Mouse (Mus musculus): Measurements from ENCODE around the gene Gtf2a1. TPM values are rescaled to one million over a fixed set of nuclear protein-coding genes. Genes with fewer than 3 reads are reported as not detected.

The Gtf2a1 gene
- polyA plus RNA-seq, 1 experiment from 2014 or later: 37.6 TPM

DNA sequence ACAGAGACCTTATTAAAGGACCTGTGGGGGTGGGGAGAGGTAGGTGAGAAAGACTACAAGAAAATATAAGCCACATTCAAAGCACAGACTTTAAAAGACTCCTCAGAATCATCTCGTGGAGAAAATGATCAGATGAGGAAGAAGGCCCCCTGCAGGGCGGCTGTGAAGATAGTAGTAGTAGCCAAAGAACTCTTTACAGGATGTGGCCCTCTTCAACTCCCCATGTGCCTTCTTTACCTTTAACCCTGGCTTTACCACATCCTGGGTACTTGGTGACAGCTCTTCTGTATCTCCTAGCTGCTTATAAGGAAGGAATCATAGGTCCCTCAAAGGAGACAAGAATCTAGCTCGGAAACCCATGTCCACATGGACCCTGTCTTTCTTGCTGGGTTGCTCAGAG, 66.7 kb downstream of the Gtf2a1 start:
- no peak for ATAC-seq (ENCODE audit: insufficient number of reproducible peaks, insufficient read depth, low FRiP score, low read depth)
- H3K9ac ChIP-seq (replicated peaks; ENCODE audit: low read depth, low read length): no peak overlapping the region
- H3K36me3 ChIP-seq (ENCODE audit: control insufficient read depth, insufficient read depth, low read length): no peaks in the 10 kb centered on the region
- H3K27me3 ChIP-seq (ENCODE audit: control insufficient read depth, insufficient read depth, low read length): no peaks in the 10 kb centered on the region
- H3K27ac ChIP-seq (ENCODE audit: low read length): no peak overlapping the region
- no peak overlapping the region for H3K4me2 ChIP-seq (replicated peaks; ENCODE audit: low read depth, low read length)
- H3K9me3 ChIP-seq (ENCODE audit: control insufficient read depth, low read depth, low read length): no peaks in the 10 kb centered on the region
- WGBS: 61% methylated on average over 3 of the region's 3 CpGs
- no peak overlapping the region for H3K4me3 ChIP-seq (ENCODE audit: low read depth, low read length)
- no peaks in the 10 kb centered on the region for H3K4me1 ChIP-seq (ENCODE audit: control insufficient read depth, insufficient read depth, low read length)

DNA sequence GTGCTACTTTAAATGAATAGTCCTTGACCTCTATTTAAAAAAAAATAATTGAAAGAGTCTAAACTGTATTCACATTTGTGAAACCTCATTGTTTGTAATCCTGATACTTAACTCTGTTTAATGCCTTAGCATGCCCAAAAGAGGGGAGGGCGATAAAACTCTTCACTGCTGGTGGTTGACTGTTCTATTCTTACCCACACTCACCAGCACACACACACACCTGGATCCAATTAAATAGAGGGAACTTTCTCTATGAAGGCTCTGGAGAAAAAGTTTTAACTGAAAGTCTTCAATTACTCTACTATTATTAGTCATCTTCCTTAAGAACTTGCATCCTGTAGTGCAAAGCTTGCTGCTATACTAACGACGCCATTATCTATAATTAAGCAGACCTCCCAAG, 72.5 kb downstream of the Gtf2a1 start:
- H3K9me3 ChIP-seq (ENCODE audit: control insufficient read depth, low read depth, low read length): no peaks in the 10 kb centered on the region
- ATAC-seq (ENCODE audit: insufficient number of reproducible peaks, insufficient read depth, low FRiP score, low read depth): no peak
- 64% methylated on average over 3 of the region's 3 CpGs for WGBS
- H3K4me2 ChIP-seq (replicated peaks; ENCODE audit: low read depth, low read length): no peak overlapping the region
- H3K4me1 ChIP-seq (ENCODE audit: control insufficient read depth, insufficient read depth, low read length): no peaks in the 10 kb centered on the region
- no peak overlapping the region for H3K27ac ChIP-seq (ENCODE audit: low read length)
- H3K36me3 ChIP-seq (ENCODE audit: control insufficient read depth, insufficient read depth, low read length): no peaks in the 10 kb centered on the region
- no peaks in the 10 kb centered on the region for H3K27me3 ChIP-seq (ENCODE audit: control insufficient read depth, insufficient read depth, low read length)
- H3K4me3 ChIP-seq (ENCODE audit: low read depth, low read length): no peak overlapping the region
- no peak overlapping the region for H3K9ac ChIP-seq (replicated peaks; ENCODE audit: low read depth, low read length)

DNA sequence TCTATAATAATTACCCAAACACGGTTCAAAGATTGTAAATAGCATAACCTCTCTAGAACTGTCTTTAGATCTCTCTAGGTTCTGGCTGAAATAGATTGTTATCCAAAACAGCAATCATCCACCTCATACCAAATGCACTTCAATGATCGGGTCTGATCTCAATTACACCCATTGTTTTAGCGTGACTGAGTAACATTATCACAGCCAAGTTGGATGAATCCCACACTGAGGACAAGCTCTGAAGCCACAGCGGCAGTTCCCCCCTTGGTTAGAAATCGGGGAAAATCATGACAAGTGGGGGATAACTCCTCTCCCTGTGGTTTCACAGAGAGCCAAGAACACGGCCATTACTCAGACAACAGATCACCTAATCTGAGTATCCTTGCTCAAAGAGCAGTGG, 76.3 kb downstream of the Gtf2a1 start:
- ATAC-seq (ENCODE audit: insufficient number of reproducible peaks, insufficient read depth, low FRiP score, low read depth): no peak
- no peak overlapping the region for H3K4me2 ChIP-seq (replicated peaks; ENCODE audit: low read depth, low read length)
- H3K27ac ChIP-seq (ENCODE audit: low read length): no peak overlapping the region
- no peak overlapping the region for H3K9ac ChIP-seq (replicated peaks; ENCODE audit: low read depth, low read length)
- H3K36me3 ChIP-seq (ENCODE audit: control insufficient read depth, insufficient read depth, low read length): no peaks in the 10 kb centered on the region
- H3K27me3 ChIP-seq (ENCODE audit: control insufficient read depth, insufficient read depth, low read length): no peaks in the 10 kb centered on the region
- H3K9me3 ChIP-seq (ENCODE audit: control insufficient read depth, low read depth, low read length): no peaks in the 10 kb centered on the region
- 84% methylated on average over 6 of the region's 6 CpGs for WGBS
- H3K4me3 ChIP-seq (ENCODE audit: low read depth, low read length): no peak overlapping the region
- no peaks in the 10 kb centered on the region for H3K4me1 ChIP-seq (ENCODE audit: control insufficient read depth, insufficient read depth, low read length)

DNA sequence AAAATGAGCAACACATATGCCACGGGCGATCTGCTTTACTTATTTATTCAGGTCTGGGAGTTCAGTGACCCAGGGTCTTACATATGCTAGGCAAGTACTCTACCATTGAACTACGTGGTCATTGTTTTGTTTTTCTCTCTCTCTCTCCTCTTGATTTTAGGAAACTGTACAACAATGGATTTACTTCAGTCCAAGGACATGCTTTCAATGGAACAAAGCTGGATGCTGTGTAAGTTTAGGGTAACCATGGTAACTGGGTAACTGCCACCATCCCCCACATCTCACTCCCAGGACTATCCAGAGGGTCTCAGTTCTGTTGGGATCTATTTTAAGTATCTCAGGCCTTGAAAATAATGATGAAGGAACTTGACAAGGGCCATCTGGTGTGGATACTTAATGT, 78.5 kb downstream of the Gtf2a1 start:
- Histone ChIP-seq H3K4me3 (ENCODE audit: low read depth, low read length) (no peak overlapping the region), H3K9ac (replicated peaks; ENCODE audit: low read depth, low read length) (no peak overlapping the region), H3K4me2 (replicated peaks; ENCODE audit: low read depth, low read length) (no peak overlapping the region), H3K27me3 (ENCODE audit: control insufficient read depth, insufficient read depth, low read length) (no peaks in the 10 kb centered on the region), H3K27ac (ENCODE audit: low read length) (no peak overlapping the region), H3K9me3 (ENCODE audit: control insufficient read depth, low read depth, low read length) (no peaks in the 10 kb centered on the region), H3K4me1 (ENCODE audit: control insufficient read depth, insufficient read depth, low read length) (no peaks in the 10 kb centered on the region), H3K36me3 (ENCODE audit: control insufficient read depth, insufficient read depth, low read length) (no peaks in the 10 kb centered on the region)
- no peak for ATAC-seq (ENCODE audit: insufficient number of reproducible peaks, insufficient read depth, low FRiP score, low read depth)
- 70% methylated on average over 3 of the region's 3 CpGs for WGBS

Other genes starting within 250 kb of the Gtf2a1 start
- gene Cep128, start 206.1 kb downstream of the Gtf2a1 start, polyA plus RNA-seq (2014; fragmentation: Nextera tagmentation; extraction: Ambion mirVana): 8.4 and 10.2 TPM in 2 replicates
- 0.18 and 0.56 TPM in 2 replicates for gene Tshr, start 205.9 kb downstream of the Gtf2a1 start, polyA plus RNA-seq (2014; fragmentation: Nextera tagmentation; extraction: Ambion mirVana)
- 16.4 and 18.3 TPM in 2 replicates for gene Ston2, start 197.9 kb upstream of the Gtf2a1 start, polyA plus RNA-seq (2014; fragmentation: Nextera tagmentation; extraction: Ambion mirVana)

All from stomach, embryonic 14.5 days (tissue).